Mouse (Mus musculus) T-helper 2 cell (primary cell): ENCODE results near the gene Cyct.

Experiments
- in situ Hi-C: fragments of 300-600 bp; cut with MboI, MseI; formaldehyde crosslinking; loops from one replicate; pipeline ENCODE4 v1.15.1; 2025; ENCODE audit warnings: high pct_unique_total_duplicates

The Cyct gene

DNA sequence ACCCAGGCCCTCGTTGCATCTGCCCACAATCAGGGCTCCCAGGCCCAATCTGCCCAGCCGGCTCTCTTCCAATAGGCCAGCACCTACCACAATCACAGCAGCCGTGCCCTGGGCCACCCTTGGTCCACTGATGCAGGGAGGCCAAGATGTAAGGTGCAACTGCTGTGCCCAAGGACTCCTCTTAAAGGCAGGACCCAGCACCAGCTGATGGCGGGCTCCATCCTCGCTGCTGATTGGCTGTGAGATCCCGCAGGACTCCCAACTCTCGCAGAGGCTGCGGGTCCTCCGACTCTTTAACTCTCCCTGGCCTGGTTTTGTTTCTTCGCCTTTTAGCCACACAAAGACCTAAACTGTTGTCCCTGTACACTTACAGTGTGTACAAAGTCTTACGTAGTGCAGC is at the start of gene Cyct:
Cyct (minus strand) TSS at position 225 of the 400 bp plus-strand sequence.
- in situ Hi-C loops = loop anchor here (10.0 kb wide), 1 partner anchor 235 kb away; no protein-coding TSS in a partner anchor

DNA sequence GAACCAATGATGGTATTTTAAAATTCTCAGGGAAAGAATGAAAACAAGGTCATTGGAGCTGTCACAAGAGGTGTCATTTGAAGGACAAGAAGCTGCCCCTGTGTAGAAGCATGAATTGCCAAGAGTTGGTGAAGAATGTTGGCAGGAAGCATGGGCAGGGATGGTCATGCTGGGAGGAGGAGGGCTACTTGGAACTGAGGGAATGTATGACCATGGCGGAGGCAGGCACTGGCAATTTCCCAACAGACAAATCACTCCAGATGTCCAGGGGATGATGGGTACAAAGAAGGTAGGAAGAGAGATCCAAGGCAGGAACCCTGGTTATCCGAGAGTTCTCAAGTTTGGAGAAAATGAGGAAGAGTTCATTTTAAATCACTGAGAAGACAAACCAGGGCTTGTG is 49.7 kb upstream of the Cyct start:
- in situ Hi-C loops = no loop called here

DNA sequence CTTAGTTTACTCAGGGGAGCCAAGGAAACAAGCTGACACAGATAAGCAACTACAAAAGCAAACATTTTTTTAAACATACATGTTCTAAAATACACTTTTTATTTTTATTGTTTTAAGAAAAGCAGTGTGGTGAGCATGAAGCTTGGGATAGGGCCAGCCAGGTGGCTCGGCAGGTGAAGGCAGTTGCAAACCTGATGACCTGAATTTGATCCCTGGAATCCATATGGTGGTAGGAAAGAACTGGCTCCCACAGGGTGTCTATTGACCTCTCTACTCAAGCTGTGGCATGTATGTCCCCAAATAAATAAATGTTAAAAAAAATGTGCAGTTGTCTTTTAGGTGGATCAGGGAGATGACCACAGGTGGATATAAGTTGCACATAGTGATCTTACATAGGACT is 49.3 kb upstream of the Cyct start:
- in situ Hi-C loops = no loop called here

DNA sequence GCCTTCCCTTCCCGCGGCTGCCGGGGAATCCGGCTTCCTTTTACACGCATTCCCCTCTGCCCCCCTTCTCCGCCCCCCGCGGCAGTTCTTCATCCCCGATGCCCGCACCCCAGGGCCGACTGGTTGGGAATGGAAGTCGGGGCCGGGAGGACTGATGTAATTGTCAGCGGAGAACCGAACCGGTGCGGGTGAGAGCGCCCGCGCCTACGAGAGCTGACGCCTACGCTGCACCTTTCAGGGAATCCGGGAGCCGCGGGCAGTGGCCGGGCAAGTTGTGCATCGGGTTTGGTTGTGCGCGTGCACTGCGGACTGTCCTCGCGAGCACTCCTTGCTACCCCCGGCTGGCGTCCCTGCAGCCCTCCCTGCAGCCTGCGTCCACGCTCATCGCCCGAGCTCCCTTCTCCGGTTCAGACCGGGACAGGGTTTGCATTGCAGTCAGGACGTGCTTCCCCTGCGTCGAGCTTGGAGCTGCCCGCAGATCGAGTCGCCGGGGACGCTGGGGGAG is 46.7 kb upstream of the Cyct start:
- in situ Hi-C loops = no loop called here

DNA sequence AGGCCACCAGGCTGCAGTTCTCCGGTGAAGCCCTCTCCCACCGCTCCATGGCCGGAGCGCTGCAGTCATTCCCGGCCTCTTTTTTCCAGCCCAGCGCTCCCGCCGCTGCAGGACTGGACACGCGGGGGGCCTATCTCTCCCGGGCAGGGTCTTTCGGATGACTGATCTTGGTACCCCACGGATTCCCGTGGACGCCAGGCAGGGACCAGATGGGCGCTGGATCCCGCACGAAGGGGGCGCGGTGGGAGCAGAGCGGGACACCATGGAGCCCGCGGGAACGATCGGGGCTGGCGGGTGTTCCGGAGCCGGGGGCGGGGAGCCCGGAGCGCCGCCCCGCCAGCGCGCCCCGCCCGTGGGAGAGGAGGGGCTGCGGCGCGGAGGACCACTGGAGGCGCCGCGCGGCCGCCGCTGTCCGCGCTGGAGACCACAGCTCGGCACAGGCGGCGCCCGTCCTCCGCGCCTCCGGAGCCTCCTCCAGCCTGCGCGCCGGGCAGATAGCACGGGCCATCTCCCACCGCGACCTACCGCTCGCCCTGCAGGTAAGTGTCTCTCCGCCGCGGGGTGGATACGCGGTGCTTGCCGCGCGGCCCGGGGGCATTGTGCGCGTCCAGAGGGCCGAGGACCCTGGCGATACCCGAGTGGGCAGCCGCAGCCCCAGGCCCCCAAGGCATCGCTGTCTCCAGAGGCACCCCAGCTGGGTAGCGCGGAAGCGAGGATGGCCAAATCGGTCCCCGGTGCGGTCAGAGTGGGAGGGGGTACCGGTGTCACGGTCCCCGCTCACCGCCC is 46.1 kb upstream of the Cyct start, which contains the start of gene Osbpl6:
Osbpl6 (plus strand) TSS at position 358 of the 786 bp plus-strand sequence.
- in situ Hi-C loops = no loop called here

DNA sequence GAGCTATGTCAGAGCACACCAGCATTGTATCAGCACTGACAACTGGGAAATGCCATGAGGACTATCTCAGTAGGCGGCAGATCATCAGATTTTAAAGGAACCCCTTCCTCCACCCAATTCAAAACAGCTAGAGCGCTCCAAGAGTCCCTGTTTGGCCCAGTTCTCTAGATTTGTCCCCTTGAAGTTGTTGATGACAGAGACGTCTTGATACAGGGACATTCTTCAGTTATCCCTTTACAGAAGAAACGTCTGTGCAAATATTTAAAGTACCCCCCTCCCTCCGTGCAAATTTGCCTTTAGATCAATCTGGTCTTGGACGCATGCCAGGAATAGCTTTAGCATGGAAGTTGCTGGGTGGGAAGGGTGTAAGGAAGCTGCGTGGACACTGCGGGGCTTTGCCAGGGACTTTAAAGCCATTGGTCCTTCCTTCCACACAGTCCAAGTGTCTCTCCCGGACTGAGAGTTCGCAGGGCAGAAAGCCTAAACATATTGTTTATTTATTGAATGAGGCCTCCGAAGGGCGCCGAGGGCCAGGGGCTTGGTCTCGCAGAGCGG is 45.4 kb upstream of the Cyct start:
- in situ Hi-C loops = no loop called here

DNA sequence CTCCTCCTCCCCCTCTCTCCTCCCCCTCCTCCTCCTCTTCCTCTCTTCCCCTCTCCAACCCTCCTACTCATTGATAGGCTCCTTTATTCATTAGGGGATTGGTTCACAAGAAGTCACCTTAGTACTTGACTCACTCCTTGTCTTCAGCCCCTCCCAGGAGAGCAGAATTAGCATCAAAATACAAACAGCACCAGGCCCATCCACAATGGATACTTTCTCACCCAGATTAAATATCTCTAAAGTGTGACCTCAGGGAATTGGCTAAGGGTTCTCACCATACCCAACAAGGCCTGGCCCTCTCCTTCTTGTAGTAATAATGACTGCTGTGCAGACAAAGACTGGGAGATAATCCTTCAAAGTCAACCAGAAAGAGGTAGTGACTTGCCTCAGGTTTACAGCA is 39.9 kb upstream of the Cyct start:
- in situ Hi-C loops = no loop called here

DNA sequence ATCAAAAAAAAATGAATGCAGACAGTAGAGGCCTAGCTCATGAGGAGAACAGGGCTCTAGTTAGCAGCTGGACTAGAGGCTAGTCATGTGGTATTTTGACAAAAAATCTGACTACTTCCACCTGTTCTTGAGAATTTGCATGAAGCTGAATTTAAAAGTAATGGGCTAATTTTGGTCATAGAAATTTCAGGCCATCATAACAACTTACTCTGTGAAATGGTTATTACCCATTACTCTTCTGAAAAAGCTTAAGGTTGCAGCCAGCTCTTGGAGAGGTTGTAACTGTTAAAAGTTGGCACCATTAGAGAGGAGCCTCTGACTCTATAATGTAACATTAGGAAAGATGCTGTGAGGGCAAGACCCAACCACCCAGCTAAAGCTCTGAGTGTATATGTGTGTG is 26.3 kb upstream of the Cyct start:
- in situ Hi-C loops = no loop called here

DNA sequence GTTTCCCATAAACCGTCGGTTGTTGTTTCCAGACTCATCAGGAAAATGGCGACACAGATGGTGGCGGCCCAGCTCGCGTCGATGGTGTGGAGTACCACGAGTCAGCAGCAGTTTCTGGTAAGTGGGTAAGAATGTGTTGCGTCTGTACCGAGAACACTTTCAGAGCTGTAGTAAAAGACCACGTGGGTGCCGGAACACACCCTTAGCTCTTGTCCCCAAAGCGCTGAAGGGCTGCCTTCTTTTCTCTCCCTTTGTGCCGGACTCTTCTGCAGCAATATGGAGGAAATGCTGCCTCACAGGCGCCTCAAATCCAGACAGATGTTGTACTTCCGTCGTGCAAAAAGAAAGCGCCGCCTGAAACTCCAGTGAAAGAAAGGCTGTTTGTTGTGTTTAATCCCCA is 18.4 kb upstream of the Cyct start:
- in situ Hi-C loops = no loop called here

DNA sequence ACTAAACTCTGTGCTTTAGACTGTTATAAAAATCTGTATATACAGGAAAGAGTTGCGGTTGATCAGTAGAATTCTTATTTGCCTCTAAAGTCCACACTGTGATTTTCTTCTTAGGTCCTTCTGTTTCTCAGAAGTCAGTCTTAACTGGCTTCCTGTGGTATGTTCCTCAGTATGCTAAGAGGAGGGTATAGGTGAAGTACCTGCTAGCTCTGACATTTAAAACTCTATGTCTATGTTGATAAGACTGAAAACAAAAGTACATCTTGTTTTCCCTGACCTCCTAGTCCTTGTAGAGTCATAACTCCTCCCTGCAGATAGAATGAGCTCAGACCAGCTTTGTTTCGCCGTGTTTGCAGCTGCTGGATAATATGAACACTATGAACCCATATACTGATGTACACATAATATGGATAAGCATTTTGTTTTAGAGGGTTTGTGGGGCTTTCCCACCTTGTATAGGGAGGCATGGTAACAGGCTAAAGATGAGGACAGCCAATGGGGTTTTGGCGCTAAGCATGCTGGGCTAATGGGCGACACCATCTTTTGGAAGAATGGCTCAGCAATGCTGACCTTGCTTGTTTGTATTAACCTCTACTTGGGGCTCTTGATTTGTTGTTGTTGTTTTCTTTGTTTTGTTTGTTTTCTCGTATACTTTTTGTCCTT is 14.4 kb upstream of the Cyct start:
- in situ Hi-C loops = loop anchor here (5.0 kb wide), 1 partner anchor 308 kb away; no protein-coding TSS in a partner anchor

DNA sequence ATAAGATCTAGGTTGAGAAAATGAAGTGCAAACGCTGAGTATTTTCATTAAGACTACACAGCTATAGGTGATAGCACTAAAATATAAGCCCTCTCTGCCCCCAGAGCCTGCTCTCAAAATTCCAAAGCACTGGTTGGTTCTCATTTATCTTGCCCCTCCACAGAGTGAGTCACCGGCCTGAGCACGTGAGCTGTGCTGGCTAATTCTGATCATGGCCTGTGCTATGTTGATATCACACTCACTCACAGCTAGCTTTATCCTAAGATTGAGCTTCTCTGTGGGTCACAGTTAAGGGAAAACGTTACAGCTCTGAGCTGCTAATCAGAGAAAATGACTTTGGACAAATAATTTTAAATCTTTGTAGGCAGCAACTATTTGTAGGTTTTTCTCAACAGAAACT is 12.0 kb upstream of the Cyct start:
- in situ Hi-C loops = loop anchor here (5.0 kb wide), 1 partner anchor 310 kb away; no protein-coding TSS in a partner anchor

DNA sequence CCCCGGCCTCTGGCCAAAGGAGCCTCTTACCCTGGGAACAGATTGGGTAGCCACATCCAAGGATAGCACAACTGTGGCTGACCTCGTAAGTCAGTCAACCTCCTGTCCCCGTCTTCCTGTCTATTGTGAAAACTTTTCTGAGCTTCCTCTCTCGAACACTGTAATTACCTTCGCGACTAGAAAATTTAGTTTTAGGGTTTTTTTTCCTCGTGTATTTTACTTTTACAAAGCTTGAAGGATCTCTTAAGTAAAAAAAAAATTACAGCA is 10.3 kb upstream of the Cyct start:
- in situ Hi-C loops = loop anchor here (5.0 kb wide), 1 partner anchor 312 kb away; no protein-coding TSS in a partner anchor

DNA sequence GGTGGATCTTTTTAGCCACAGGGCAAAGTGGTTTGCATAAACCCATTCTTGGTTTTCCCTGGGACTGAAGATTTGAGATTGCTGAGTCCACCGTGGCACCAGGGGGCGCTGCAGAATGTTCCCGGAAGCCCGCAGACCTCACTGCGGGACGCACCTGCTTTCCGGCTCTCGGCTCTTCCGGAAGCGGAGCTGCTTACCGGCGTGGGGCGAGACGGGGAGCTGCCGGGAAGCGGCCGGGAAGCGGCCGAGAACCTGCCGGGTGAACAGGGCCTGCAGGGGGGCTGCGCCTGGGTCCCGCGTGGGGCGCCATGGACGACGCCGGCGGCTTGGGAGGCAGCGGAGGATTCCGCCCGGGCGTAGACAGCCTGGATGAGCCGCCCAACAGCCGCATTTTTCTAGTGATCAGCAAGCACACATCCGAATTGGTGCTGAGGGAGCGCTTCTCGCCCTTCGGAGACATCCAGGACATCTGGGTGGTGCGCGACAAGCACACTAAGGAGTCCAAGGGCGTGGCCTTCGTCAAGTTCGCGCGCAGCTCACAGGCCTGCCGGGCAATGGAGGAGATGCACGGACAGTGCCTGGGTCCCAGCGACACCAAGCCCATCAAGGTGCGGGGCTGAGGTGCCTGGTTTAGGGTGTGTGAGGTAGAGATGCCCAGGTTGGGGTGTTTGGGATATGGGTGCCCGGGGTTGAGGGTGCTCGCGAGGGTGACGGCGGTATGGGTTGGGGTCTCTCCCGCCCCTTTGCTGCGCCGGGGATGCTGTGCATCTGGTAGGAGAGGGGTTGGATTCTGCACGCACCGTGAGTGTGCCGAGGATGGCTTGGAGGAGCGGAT is 9.8 kb upstream of the Cyct start, which contains the start of gene Rbm45:
Rbm45 (plus strand) TSS at position 164 of the 835 bp plus-strand sequence.
- in situ Hi-C loops = loop anchor here (5.0 to 10.0 kb wide), 2 partner anchors 245 to 312 kb away; no protein-coding TSS in a partner anchor

DNA sequence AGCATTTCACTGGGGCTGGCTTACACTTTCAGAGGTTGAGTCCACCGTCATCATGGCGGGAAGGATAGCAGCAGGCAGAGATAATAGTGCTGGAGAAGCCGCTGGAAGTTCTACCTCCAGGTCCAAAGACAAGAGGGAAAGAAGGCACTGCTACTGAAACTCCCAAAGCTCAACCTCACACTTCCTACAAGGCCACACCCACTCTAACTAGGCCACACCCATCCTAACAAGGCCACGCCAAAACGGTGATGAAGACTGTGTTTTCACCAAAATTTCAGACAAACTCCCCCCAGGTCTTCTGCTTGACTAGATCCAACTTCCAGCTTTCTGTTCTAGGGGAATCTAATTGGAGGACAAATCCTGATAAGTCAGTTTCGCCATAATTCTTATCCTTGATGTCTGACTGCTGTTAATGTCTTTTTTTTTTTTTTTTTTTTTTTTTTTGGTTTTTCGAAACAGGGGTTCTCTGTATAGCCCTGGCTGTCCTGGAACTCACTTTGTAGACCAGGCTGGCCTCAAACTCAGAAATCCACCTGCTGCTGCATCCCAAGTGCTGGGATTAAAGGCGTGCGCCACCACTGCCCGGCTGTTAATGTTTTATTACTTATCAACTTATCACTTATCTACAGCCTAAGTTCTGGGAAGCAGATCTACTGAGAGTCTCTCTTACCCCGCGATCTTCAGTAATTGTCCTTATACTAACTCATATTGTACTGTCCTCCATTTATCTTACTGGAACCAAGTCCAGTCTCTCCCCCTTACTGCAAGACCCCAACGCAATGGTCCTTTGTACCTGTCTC is 8.8 kb upstream of the Cyct start:
- in situ Hi-C loops = loop anchor here (10.0 kb wide), 1 partner anchor 244 kb away; no protein-coding TSS in a partner anchor

DNA sequence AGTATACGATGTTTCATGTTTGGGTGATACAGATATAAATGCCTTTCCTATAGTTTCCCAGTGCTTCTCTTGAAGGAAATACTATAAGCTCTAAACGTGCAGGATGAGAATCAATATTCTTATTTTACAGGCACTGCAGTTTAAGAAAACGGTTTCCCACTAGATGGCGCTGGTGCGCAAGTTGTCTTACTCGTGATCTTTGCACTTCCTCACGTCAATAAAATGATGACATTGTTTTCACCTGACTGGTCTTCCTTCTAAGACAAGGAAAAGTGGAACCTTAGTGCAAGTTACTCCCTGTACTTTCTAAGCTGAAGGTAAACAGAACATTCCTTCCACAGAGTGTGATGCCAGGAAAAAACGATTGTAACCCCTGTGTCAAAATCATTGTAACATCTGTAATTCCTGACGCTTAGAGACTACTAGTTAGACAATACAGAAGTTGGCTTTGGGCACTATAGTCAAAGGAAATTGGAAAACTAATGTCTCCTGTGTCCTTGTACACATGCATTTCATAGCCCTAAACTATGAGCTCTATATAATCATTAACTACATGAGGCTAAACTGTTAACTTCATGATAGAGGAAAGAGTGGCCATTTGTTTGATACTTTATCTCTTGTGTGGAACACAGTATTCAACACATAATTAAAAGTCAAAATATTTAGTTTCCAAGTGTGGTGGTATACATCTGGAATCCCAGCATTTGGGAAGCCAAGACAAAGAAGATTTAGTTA is 7.1 kb upstream of the Cyct start:
- in situ Hi-C loops = loop anchor here (10.0 kb wide), 1 partner anchor 243 kb away; no protein-coding TSS in a partner anchor

DNA sequence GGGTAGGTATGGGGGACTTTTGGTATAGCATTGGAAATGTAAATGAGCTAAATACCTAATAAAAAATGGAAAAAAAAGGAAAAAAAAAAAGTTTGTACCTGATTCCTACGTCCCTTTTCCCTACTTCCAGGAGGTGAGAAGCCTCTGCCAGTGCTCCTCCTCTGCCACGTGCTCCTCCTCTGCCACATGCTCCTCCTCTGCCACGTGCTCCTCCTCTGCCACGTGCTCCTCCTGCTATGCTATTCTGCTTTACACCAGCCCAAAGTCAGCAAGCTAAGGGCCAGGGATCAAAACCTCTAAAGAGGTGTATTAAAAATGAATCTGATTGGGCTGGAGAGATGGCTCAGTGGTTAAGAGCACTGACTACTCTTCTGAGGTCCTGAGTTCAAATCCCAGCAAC is 5.6 kb upstream of the Cyct start:
- in situ Hi-C loops = loop anchor here (10.0 kb wide), 1 partner anchor 241 kb away; no protein-coding TSS in a partner anchor

DNA sequence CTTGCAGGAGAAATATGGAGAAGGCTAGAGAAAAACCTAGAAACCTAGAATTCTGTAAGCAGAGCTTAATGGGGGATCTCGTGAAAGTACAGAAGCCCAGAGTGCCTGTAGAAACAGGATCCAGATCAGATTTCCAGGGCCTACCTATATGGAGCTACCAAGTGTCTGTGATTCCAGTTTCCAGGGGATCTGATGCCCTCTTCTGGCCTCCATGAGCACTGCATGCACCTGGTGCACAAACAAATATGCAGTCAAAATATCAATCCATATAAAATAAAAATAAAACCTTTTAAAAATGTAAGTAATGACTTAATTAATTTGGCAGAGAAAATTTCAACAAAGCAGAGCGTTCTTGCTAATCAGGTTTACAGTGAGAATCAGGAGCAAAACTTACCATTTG is 1.9 kb upstream of the Cyct start:
- in situ Hi-C loops = loop anchor here (10.0 kb wide), 1 partner anchor 237 kb away; no protein-coding TSS in a partner anchor

DNA sequence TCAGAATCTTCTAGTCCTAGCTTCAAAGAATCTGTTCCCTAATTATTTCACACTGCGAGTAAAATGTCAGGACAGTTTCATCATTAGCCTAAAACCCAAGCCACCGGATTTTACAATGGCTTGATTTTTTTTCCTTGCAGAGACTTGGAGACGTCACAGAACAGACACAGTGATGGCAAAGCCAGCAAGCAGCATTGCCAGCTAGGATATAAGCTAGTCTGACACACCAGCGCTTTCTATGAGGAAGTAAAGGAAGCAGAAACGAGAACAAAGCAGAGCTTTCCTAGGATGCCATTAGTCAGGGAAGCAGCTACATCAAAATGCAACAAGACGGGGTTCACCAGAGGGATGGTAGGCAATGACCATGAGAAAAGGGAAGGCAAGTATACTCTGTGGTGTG is 12.4 kb downstream of the Cyct start:
- in situ Hi-C loops = no loop called here

DNA sequence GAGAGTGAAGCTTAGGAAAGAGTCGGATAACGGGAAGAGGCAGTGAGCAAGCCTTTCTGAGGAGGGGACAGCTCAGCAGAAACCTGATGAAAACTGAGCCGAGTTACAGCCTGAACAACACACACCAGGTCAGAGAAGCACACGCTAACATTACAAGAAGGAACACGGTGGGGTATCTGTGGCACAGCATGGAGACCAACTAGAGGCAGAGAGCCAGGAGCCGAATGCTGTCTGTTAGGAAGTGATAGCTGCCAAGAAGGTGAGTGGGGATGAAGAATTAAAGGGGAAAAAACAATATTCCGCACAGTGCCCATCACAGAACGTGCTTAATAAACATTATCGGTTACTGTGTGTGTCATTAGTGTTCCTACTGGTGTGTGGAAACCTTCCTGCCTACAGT is 18.1 kb downstream of the Cyct start:
- in situ Hi-C loops = no loop called here
